ENCODE assay signal across 9 mouse cellular contexts in the genomic region with DNA sequence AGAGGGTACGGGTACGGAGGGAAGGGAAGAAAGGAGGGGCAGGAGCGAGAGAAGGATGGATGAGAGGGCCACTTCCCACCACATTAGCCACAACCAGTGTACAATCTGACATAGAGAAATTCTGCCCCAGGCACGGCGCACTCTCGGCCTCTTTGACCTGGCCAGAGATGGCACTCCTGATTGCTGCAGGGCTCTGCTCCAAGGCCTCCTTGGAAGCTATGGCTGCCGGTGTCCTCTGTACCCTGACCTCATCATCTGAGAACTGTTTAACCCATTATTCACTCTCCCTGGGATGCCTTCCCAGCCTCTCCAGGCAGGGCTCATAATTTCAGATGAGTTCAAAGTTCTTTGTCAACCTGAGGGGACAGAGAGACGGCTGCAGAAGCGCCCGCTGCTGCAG.
A peak's percentile ranks its signal among the peaks of the same experiment; 100 is the strongest.
DNase-seq lines count a peak whose midpoint lies in the region; ATAC-seq lines count a peak whose summit lies in the region.
"Had no signal": no experiment of that assay in that cellular context is flagged by ENCODE, and none has a peak within 500 bp of the region (broad histone marks: within the 10 kb centered on the region; RNA-seq: fewer than 3 reads in every experiment).

No protein-coding gene starts in this region.

- intact Hi-C loops in left cerebral cortex, postnatal 10 days (cut with DNase I) = no loop called here

- 46% methylated on average over 10 of the region's 10 CpGs for WGBS in lung, embryonic 16.5 days
- WGBS in hindbrain, embryonic 10.5 days = 32% methylated on average over 10 of the region's 10 CpGs
- WGBS in stomach, embryonic 14.5 days = 40% methylated on average over 10 of the region's 10 CpGs

- no peaks in the 10 kb centered on the region for H3K36me3 ChIP-seq in lung, embryonic 16.5 days (ENCODE audit: control insufficient read depth, insufficient read depth, low read length)
- no peaks in the 10 kb centered on the region for H3K36me3 ChIP-seq in hindbrain, embryonic 10.5 days
- no peaks in the 10 kb centered on the region for H3K36me3 ChIP-seq in stomach, embryonic 14.5 days (ENCODE audit: control insufficient read depth, insufficient read depth, low read length)

- ATAC-seq in lung, embryonic 16.5 days (ENCODE audit: low read depth) = no peak
- no peak for ATAC-seq in stomach, embryonic 14.5 days (ENCODE audit: insufficient number of reproducible peaks, insufficient read depth, low FRiP score, low read depth)

- H3K9me3 ChIP-seq in lung, embryonic 16.5 days (ENCODE audit: control insufficient read depth, low read length) = no peaks in the 10 kb centered on the region
- H3K9me3 ChIP-seq in hindbrain, embryonic 10.5 days = no peaks in the 10 kb centered on the region
- H3K9me3 ChIP-seq in stomach, embryonic 14.5 days (ENCODE audit: control insufficient read depth, low read depth, low read length) = no peaks in the 10 kb centered on the region

- H3K4me2 ChIP-seq in lung, embryonic 16.5 days (ENCODE audit: low read depth, low read length) = peak overlapping the region; percentile 58
- peak overlapping the region; percentile 48 for H3K4me2 ChIP-seq in stomach, embryonic 14.5 days (replicated peaks; ENCODE audit: low read depth, low read length)

- no peak for DNase-seq in lung, postnatal 4 days
- DNase-seq in hindbrain, embryonic 10.5 days (ENCODE audit: low spot score) = no peak
- DNase-seq in kidney, postnatal 4 days = peak; percentile 42 to 68
- DNase-seq in Muller cell, postnatal 12 days (ENCODE audit: inconsistent ontology term) = no peak
- DNase-seq in left cerebral cortex, postnatal 10 days (ENCODE audit: extremely low spot score in 1 of 2, low spot score in 2 of 2) = no peak
- DNase-seq in right cerebral cortex, postnatal 36 days (ENCODE audit: low spot score in 2 of 2) = no peak

- H3K4me1 ChIP-seq in lung, embryonic 16.5 days (replicated peaks; ENCODE audit: control insufficient read depth, insufficient read depth, low read length) = peaks cover 53% of the 10 kb centered on the region
- H3K4me1 ChIP-seq in hindbrain, embryonic 10.5 days (replicated peaks) = peaks cover 71% of the 10 kb centered on the region
- H3K4me1 ChIP-seq in stomach, embryonic 14.5 days (ENCODE audit: control insufficient read depth, insufficient read depth, low read length) = peaks cover 40% of the 10 kb centered on the region

- H3K9ac ChIP-seq in lung, embryonic 16.5 days (ENCODE audit: low read length) = peak overlapping the region; percentile 67
- H3K9ac ChIP-seq in stomach, embryonic 14.5 days (replicated peaks; ENCODE audit: low read depth, low read length) = peak overlapping the region; percentile 38; the same call in 1 of the 2 replicates

- peak overlapping the region; percentile 35 for H3K4me3 ChIP-seq in lung, embryonic 16.5 days (ENCODE audit: low read length)
- peak overlapping the region; percentile 45 for H3K4me3 ChIP-seq in hindbrain, embryonic 10.5 days
- H3K4me3 ChIP-seq in stomach, embryonic 14.5 days (ENCODE audit: low read depth, low read length) = peak overlapping the region; percentile 10; the same call in 1 of the 2 replicates
- H3K4me3 ChIP-seq: megakaryocyte, embryonic 14.5 days had no signal

- peak overlapping the region; percentile 48 for H3K27ac ChIP-seq in lung, embryonic 16.5 days (ENCODE audit: low read length)
- H3K27ac ChIP-seq in hindbrain, embryonic 10.5 days = peak overlapping the region; percentile 100
- peak overlapping the region; percentile 55 for H3K27ac ChIP-seq in stomach, embryonic 14.5 days (ENCODE audit: low read length)

- no peaks in the 10 kb centered on the region for H3K27me3 ChIP-seq in lung, embryonic 16.5 days (ENCODE audit: control insufficient read depth, insufficient read depth, low read depth, low read length)
- H3K27me3 ChIP-seq in hindbrain, embryonic 10.5 days (ENCODE audit: insufficient read depth, poor library complexity, severe bottlenecking) = no peaks in the 10 kb centered on the region
- H3K27me3 ChIP-seq in stomach, embryonic 14.5 days (ENCODE audit: control insufficient read depth, insufficient read depth, low read length) = no peaks in the 10 kb centered on the region

Comparison
In these comparisons a context has a peak if more than half of its experiments do, and no peak if none do; other contexts are left out.
1. H3K27ac ChIP-seq: peak in every context shown above with its lines; median percentile 100 in hindbrain, embryonic 10.5 days; 55 in stomach, embryonic 14.5 days; 48 in lung, embryonic 16.5 days.
2. DNase-seq: peak in kidney, postnatal 4 days (2 of 2); none in lung, postnatal 4 days (0 of 2), hindbrain, embryonic 10.5 days (single experiment), Muller cell, postnatal 12 days (single experiment), left cerebral cortex, postnatal 10 days (0 of 2) and right cerebral cortex, postnatal 36 days (0 of 2).
3. Peak in every context shown above with its lines, with median percentiles within 50 percentile points of each other: H3K4me3 ChIP-seq.